Mouse (Mus musculus): ENCODE data around the gene Rtn4ip1. TPM values are rescaled to one million over a fixed set of nuclear protein-coding genes. Genes with fewer than 3 reads are reported as not detected.
A peak's percentile ranks its signal among the peaks of the same experiment; 100 is the strongest.

The Rtn4ip1 gene
- polyA plus RNA-seq (2012; rRNA removed), result 4.2 and 9.0 TPM in 2 replicates

GRCm38 (mm10) chr10:43901578-43902194 lies at the start of gene Rtn4ip1, which contains the start of gene Qrsl1:
Gene Rtn4ip1 (plus strand): TSS chr10:43901807.
Gene Qrsl1 (minus strand): TSS chr10:43901745.
- TF ChIP-seq POLR2A (IDR thresholded peaks at IDR 0.05; ENCODE audit: borderline replicate concordance, extremely low read depth, low read depth, low read length), result peak; percentile 43; the same call in 1 of the 2 replicates
- TF ChIP-seq CTCF (IDR thresholded peaks at IDR 0.05; ENCODE audit: insufficient read depth, low read length), result no peak
- peak within 1 kb of the TSS; percentile 93 for H3K4me3 ChIP-seq (replicated peaks; ENCODE audit: extremely low read depth, low read depth, low read length)
- H3K4me1 ChIP-seq (ENCODE audit: control insufficient read depth, insufficient read depth, low read length), result no peaks in the 10 kb centered on the region
- DNase-seq, result peak; percentile 95
- WGBS, result 1% methylated on average over 40 of the region's 40 CpGs

- no peak overlapping the region for H3K4me3 ChIP-seq (replicated peaks; ENCODE audit: extremely low read depth, low read depth, low read length)
- TF ChIP-seq POLR2A (IDR thresholded peaks at IDR 0.05; ENCODE audit: borderline replicate concordance, extremely low read depth, low read depth, low read length) (no peak), CTCF (IDR thresholded peaks at IDR 0.05; ENCODE audit: insufficient read depth, low read length) (no peak)
- DNase-seq, result no peak
- 72% methylated on average over 5 of the region's 5 CpGs for WGBS
- no peaks in the 10 kb centered on the region; the same call in 1 of the 2 replicates for H3K4me1 ChIP-seq (ENCODE audit: control insufficient read depth, insufficient read depth, low read length)
These were observed 49.7 kb upstream of the Rtn4ip1 start for GRCm38 (mm10) chr10:43851898-43852297.

GRCm38 (mm10) chr10:43855916-43856315 lies 45.7 kb upstream of the Rtn4ip1 start:
- TF ChIP-seq CTCF (IDR thresholded peaks at IDR 0.05; ENCODE audit: insufficient read depth, low read length), result no peak
- TF ChIP-seq POLR2A (IDR thresholded peaks at IDR 0.05; ENCODE audit: borderline replicate concordance, extremely low read depth, low read depth, low read length), result no peak
- no peak for DNase-seq
- Histone ChIP-seq H3K4me3 (replicated peaks; ENCODE audit: extremely low read depth, low read depth, low read length) (no peak overlapping the region), H3K4me1 (ENCODE audit: control insufficient read depth, insufficient read depth, low read length) (no peaks in the 10 kb centered on the region; the same call in 1 of the 2 replicates)
- 88% methylated on average over 9 of the region's 9 CpGs for WGBS

- H3K4me3 ChIP-seq (replicated peaks; ENCODE audit: extremely low read depth, low read depth, low read length), result no peak overlapping the region
- no peaks in the 10 kb centered on the region; the same call in 1 of the 2 replicates for H3K4me1 ChIP-seq (ENCODE audit: control insufficient read depth, insufficient read depth, low read length)
- TF ChIP-seq CTCF (IDR thresholded peaks at IDR 0.05; ENCODE audit: insufficient read depth, low read length), result no peak
- DNase-seq, result no peak
- 63% methylated on average over 3 of the region's 3 CpGs for WGBS
These were observed 45.3 kb upstream of the Rtn4ip1 start for GRCm38 (mm10) chr10:43856351-43856750.

GRCm38 (mm10) chr10:43870752-43871151 lies 30.9 kb upstream of the Rtn4ip1 start:
- DNase-seq, result peak; percentile 37

GRCm38 (mm10) chr10:43871458-43871857 lies 30.1 kb upstream of the Rtn4ip1 start:
- TF ChIP-seq CTCF (IDR thresholded peaks at IDR 0.05; ENCODE audit: insufficient read depth, low read length) (no peak), POLR2A (IDR thresholded peaks at IDR 0.05; ENCODE audit: borderline replicate concordance, extremely low read depth, low read depth, low read length) (no peak)
- no peak overlapping the region for H3K4me3 ChIP-seq (replicated peaks; ENCODE audit: extremely low read depth, low read depth, low read length)
- 86% methylated on average over 1 of the region's 1 CpGs for WGBS

More at GRCm38 (mm10) chr10:43870752-43871151, 30.9 kb upstream of the Rtn4ip1 start:
- Histone ChIP-seq H3K4me3 (replicated peaks; ENCODE audit: extremely low read depth, low read depth, low read length) (no peak overlapping the region), H3K4me1 (ENCODE audit: control insufficient read depth, insufficient read depth, low read length) (no peaks in the 10 kb centered on the region)
- TF ChIP-seq CTCF (IDR thresholded peaks at IDR 0.05; ENCODE audit: insufficient read depth, low read length) (peak; percentile 90), POLR2A (IDR thresholded peaks at IDR 0.05; ENCODE audit: borderline replicate concordance, extremely low read depth, low read depth, low read length) (no peak)
- WGBS, result 68% methylated on average over 10 of the region's 10 CpGs

GRCm38 (mm10) chr10:43887676-43888075 lies 13.9 kb upstream of the Rtn4ip1 start:
- H3K4me3 ChIP-seq (replicated peaks; ENCODE audit: extremely low read depth, low read depth, low read length), result no peak overlapping the region
- DNase-seq, result no peak

More at GRCm38 (mm10) chr10:43871458-43871857, 30.1 kb upstream of the Rtn4ip1 start:
- no peak for DNase-seq
- H3K4me1 ChIP-seq (ENCODE audit: control insufficient read depth, insufficient read depth, low read length), result no peaks in the 10 kb centered on the region

GRCm38 (mm10) chr10:43888976-43889375 lies 12.6 kb upstream of the Rtn4ip1 start:
- H3K4me1 ChIP-seq (ENCODE audit: control insufficient read depth, insufficient read depth, low read length), result no peaks in the 10 kb centered on the region
- 93% methylated on average over 16 of the region's 16 CpGs for WGBS
- DNase-seq, result no peak
- TF ChIP-seq CTCF (IDR thresholded peaks at IDR 0.05; ENCODE audit: insufficient read depth, low read length) (no peak), POLR2A (IDR thresholded peaks at IDR 0.05; ENCODE audit: borderline replicate concordance, extremely low read depth, low read depth, low read length) (no peak)
- H3K4me3 ChIP-seq (replicated peaks; ENCODE audit: extremely low read depth, low read depth, low read length), result no peak overlapping the region

More at GRCm38 (mm10) chr10:43887676-43888075, 13.9 kb upstream of the Rtn4ip1 start:
- WGBS, result 93% methylated on average over 9 of the region's 9 CpGs
- TF ChIP-seq POLR2A (IDR thresholded peaks at IDR 0.05; ENCODE audit: borderline replicate concordance, extremely low read depth, low read depth, low read length) (no peak), CTCF (IDR thresholded peaks at IDR 0.05; ENCODE audit: insufficient read depth, low read length) (no peak)
- no peaks in the 10 kb centered on the region for H3K4me1 ChIP-seq (ENCODE audit: control insufficient read depth, insufficient read depth, low read length)

- H3K4me3 ChIP-seq (replicated peaks; ENCODE audit: extremely low read depth, low read depth, low read length), result no peak overlapping the region
- no peaks in the 10 kb centered on the region for H3K4me1 ChIP-seq (ENCODE audit: control insufficient read depth, insufficient read depth, low read length)
- DNase-seq, result no peak
- 98% methylated on average over 4 of the region's 4 CpGs for WGBS
- no peak for TF ChIP-seq CTCF (IDR thresholded peaks at IDR 0.05; ENCODE audit: insufficient read depth, low read length)
These were observed 8.6 kb upstream of the Rtn4ip1 start for GRCm38 (mm10) chr10:43892971-43893370.

- TF ChIP-seq CTCF (IDR thresholded peaks at IDR 0.05; ENCODE audit: insufficient read depth, low read length) (no peak), POLR2A (IDR thresholded peaks at IDR 0.05; ENCODE audit: borderline replicate concordance, extremely low read depth, low read depth, low read length) (no peak)
- 92% methylated on average over 8 of the region's 8 CpGs for WGBS
- DNase-seq, result no peak
- H3K4me1 ChIP-seq (ENCODE audit: control insufficient read depth, insufficient read depth, low read length), result no peaks in the 10 kb centered on the region
- H3K4me3 ChIP-seq (replicated peaks; ENCODE audit: extremely low read depth, low read depth, low read length), result no peak overlapping the region
These were observed 5.5 kb upstream of the Rtn4ip1 start for GRCm38 (mm10) chr10:43896065-43896464.

Measured in lung, adult 2 months (tissue).